Mouse (Mus musculus): ENCODE results near the gene Brsk2.

Brsk2 gene

GRCm38 (mm10) chr7:142025926-142026325, 76.4 kb downstream of the Brsk2 start:
- no peak for DNase-seq (ENCODE audit: inconsistent age in 2 of 2, low spot score in 1 of 2)

GRCm38 (mm10) chr7:142030073-142030472, 80.5 kb downstream of the Brsk2 start:
- DNase-seq (ENCODE audit: inconsistent age in 2 of 2, low spot score in 1 of 2): no peak

- peak; percentile 28 to 65 for DNase-seq (ENCODE audit: inconsistent age in 2 of 2, low spot score in 1 of 2)
These were observed 84.6 kb downstream of the Brsk2 start for GRCm38 (mm10) chr7:142034198-142034597.

- DNase-seq (ENCODE audit: inconsistent age in 2 of 2, low spot score in 1 of 2): no peak
These were observed 85.7 kb downstream of the Brsk2 start for GRCm38 (mm10) chr7:142035048-142035811.

- peak; percentile 32 to 81 for DNase-seq (ENCODE audit: inconsistent age in 2 of 2, low spot score in 1 of 2)
These were observed 88.1 kb downstream of the Brsk2 start for GRCm38 (mm10) chr7:142037553-142038170.

GRCm38 (mm10) chr7:142040756-142041155, 91.2 kb downstream of the Brsk2 start:
- peak in 1 of 2 experiments; percentile 50 for DNase-seq (ENCODE audit: inconsistent age in 2 of 2, low spot score in 1 of 2)

GRCm38 (mm10) chr7:142045344-142045743, 95.8 kb downstream of the Brsk2 start:
- no peak for DNase-seq (ENCODE audit: inconsistent age in 2 of 2, low spot score in 1 of 2)

- no peak for DNase-seq (ENCODE audit: inconsistent age in 2 of 2, low spot score in 1 of 2)
These were observed 96.4 kb downstream of the Brsk2 start for GRCm38 (mm10) chr7:142045932-142046331.

- DNase-seq (ENCODE audit: inconsistent age in 2 of 2, low spot score in 1 of 2): no peak
These were observed 101.0 kb downstream of the Brsk2 start for GRCm38 (mm10) chr7:142050536-142050935.
